Comparison of ENCODE assay signal across 8 mouse cellular contexts in genomic region chr11:29373396-29374273, GRCm38 (mm10). TPM values are rescaled to one million over a fixed set of nuclear protein-coding genes. Genes with fewer than 3 reads are reported as not detected.
DNase-seq lines count a peak whose midpoint lies in the region; ATAC-seq lines count a peak whose summit lies in the region.

TSS of gene Ccdc88a (plus strand) at chr11:29373658.

- peak within 1 kb of the TSS; percentile 45 for H3K27ac ChIP-seq in brown adipose tissue, adult 24 weeks (replicated peaks; ENCODE audit: low read depth, low read length)
- H3K27ac ChIP-seq in heart, embryonic 13.5 days (replicated peaks): peak within 1 kb of the TSS; percentile 97
- peak within 1 kb of the TSS; percentile 81 for H3K27ac ChIP-seq in liver, embryonic 12.5 days
- peak within 1 kb of the TSS; percentile 94 for H3K27ac ChIP-seq in stomach, embryonic 15.5 days

- H3K4me3 ChIP-seq in brown adipose tissue, adult 24 weeks (ENCODE audit: insufficient read depth, low read depth, low read length): peak within 1 kb of the TSS; percentile 96
- H3K4me3 ChIP-seq in heart, embryonic 13.5 days: peak within 1 kb of the TSS; percentile 97
- H3K4me3 ChIP-seq in liver, embryonic 12.5 days: peak within 1 kb of the TSS; percentile 85
- peak within 1 kb of the TSS; percentile 90 for H3K4me3 ChIP-seq in stomach, embryonic 15.5 days (replicated peaks)

- peaks cover 2% of the 10 kb centered on the region; the same call in 1 of the 2 replicates for H3K4me1 ChIP-seq in brown adipose tissue, adult 24 weeks (ENCODE audit: control insufficient read depth, insufficient read depth, insufficient read length, low read length)
- peaks cover 12% of the 10 kb centered on the region for H3K4me1 ChIP-seq in heart, embryonic 13.5 days
- peaks cover 13% of the 10 kb centered on the region for H3K4me1 ChIP-seq in liver, embryonic 12.5 days
- no peaks in the 10 kb centered on the region for H3K4me1 ChIP-seq in stomach, embryonic 15.5 days

- ATAC-seq in heart, embryonic 13.5 days (ENCODE audit: extremely low read depth, insufficient number of reproducible peaks, low FRiP score, low TSS enrichment): peak; percentile 95
- peak; percentile 95 for ATAC-seq in liver, embryonic 12.5 days
- ATAC-seq in stomach, embryonic 15.5 days (ENCODE audit: insufficient read depth, low FRiP score, low read depth): peak; percentile 98

- peak within 1 kb of the TSS; percentile 97 for H3K9ac ChIP-seq in heart, embryonic 13.5 days
- peak within 1 kb of the TSS; percentile 91 for H3K9ac ChIP-seq in liver, embryonic 12.5 days
- H3K9ac ChIP-seq in stomach, embryonic 15.5 days: peak within 1 kb of the TSS; percentile 74

- DNase-seq in CD4-positive, CD25-positive, alpha-beta regulatory T cell, adult 2 months (ENCODE audit: low read depth, low spot score): peak; percentile 87
- DNase-seq in fat pad, adult 2 months (ENCODE audit: extremely low read depth, low read depth, low spot score): peak; percentile 26
- DNase-seq in kidney, postnatal 10 days: peak; percentile 98
- peak; percentile 69 to 84 for DNase-seq in natural killer cell, adult 2 months (ENCODE audit: low spot score in 2 of 2)

- peak within 1 kb of the TSS; percentile 78 for H3K4me2 ChIP-seq in heart, embryonic 13.5 days
- H3K4me2 ChIP-seq in liver, embryonic 12.5 days: peak within 1 kb of the TSS; percentile 94
- peak within 1 kb of the TSS; percentile 64 for H3K4me2 ChIP-seq in stomach, embryonic 15.5 days

- H3K36me3 ChIP-seq in heart, embryonic 13.5 days: peaks cover 5% of the 10 kb centered on the region; the same call in 1 of the 2 replicates
- no peaks in the 10 kb centered on the region for H3K36me3 ChIP-seq in liver, embryonic 12.5 days
- no peaks in the 10 kb centered on the region for H3K36me3 ChIP-seq in stomach, embryonic 15.5 days

- H3K9me3 ChIP-seq in heart, embryonic 13.5 days: no peaks in the 10 kb centered on the region
- no peaks in the 10 kb centered on the region for H3K9me3 ChIP-seq in liver, embryonic 12.5 days (replicated peaks)
- no peaks in the 10 kb centered on the region for H3K9me3 ChIP-seq in stomach, embryonic 15.5 days

- WGBS in heart, embryonic 13.5 days: under 1% methylated on average over 103 of the region's 107 CpGs
- WGBS in liver, embryonic 12.5 days (ENCODE audit: insufficient replicate concordance): under 1% methylated on average over 107 of the region's 107 CpGs
- WGBS in stomach, embryonic 15.5 days: under 1% methylated on average over 107 of the region's 107 CpGs

- H3K27me3 ChIP-seq in heart, embryonic 13.5 days (replicated peaks): peaks cover 3% of the 10 kb centered on the region; the same call in 1 of the 2 replicates
- peaks cover 7% of the 10 kb centered on the region; the same call in 1 of the 2 replicates for H3K27me3 ChIP-seq in liver, embryonic 12.5 days (replicated peaks)
- H3K27me3 ChIP-seq in stomach, embryonic 15.5 days (replicated peaks): no peaks in the 10 kb centered on the region

RNA-seq across cellular contexts. Expression of gene Ccdc88a, which starts in this region (rescaled TPM):
- 5.3 and 6.8 TPM in 2 replicates for polyA plus RNA-seq in brown adipose tissue, adult 24 weeks (2012; ENCODE audit: insufficient read depth, insufficient read length, missing spikeins)
- 18.1 and 20.7 TPM in 2 replicates for polyA plus RNA-seq in heart, embryonic 13.5 days (2015; fragmentation: Nextera tagmentation; extraction: Ambion mirVana)
- 8.2 and 10.1 TPM in 2 replicates for polyA plus RNA-seq in liver, embryonic 12.5 days (2016; fragmentation: Nextera tagmentation; extraction: Ambion mirVana)
- polyA plus RNA-seq in stomach, embryonic 15.5 days (2015; fragmentation: Nextera tagmentation; extraction: Ambion mirVana): 26.9 and 29.6 TPM in 2 replicates

Comparison
In these comparisons a context has a peak if more than half of its experiments do, and no peak if none do; other contexts are left out.
1. Peak in every context shown above with its lines: DNase-seq, ATAC-seq, H3K4me3 ChIP-seq and H3K27ac ChIP-seq.
2. DNase-seq: peak in every context shown above with its lines; median percentile 98 in kidney, postnatal 10 days; 87 in CD4-positive, CD25-positive, alpha-beta regulatory T cell, adult 2 months; 76 in natural killer cell, adult 2 months; 26 in fat pad, adult 2 months.
3. H3K27ac ChIP-seq: peak in every context shown above with its lines; median percentile 97 in heart, embryonic 13.5 days; 94 in stomach, embryonic 15.5 days; 81 in liver, embryonic 12.5 days; 45 in brown adipose tissue, adult 24 weeks.